Mouse (Mus musculus) right cerebral cortex, postnatal 4 days (tissue): Measurements from ENCODE around the gene Fcho2.

Experiments used
- DNase-seq: peaks from one replicate; pipeline ENCODE4 v3.0.0-alpha.2; 2022

The Fcho2 gene

DNA sequence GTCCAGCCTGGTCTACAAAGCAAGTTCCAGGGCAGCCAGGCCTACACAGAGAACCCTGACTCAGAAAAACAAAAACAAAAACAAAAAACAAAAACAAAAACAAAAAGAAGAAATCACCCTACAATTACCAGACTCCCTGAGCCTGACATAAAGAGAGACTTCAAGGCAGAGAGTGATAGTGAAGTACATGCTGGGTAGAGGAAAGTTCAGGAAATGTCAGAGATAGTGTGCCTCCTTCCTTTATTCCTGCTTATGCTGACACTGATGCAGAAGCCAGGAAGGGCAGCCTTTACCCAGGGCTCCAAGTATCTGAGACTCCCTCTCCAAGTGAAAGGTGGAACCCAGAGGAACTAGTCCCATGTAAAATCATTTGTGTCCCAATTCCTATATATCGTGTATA lies 10.8 kb downstream of the Fcho2 start:
- DNase-seq, result no peak

- no peak for DNase-seq
Observed at GRCm38 (mm10) chr13:98803699-98804098, 11.6 kb downstream of the Fcho2 start.

DNA sequence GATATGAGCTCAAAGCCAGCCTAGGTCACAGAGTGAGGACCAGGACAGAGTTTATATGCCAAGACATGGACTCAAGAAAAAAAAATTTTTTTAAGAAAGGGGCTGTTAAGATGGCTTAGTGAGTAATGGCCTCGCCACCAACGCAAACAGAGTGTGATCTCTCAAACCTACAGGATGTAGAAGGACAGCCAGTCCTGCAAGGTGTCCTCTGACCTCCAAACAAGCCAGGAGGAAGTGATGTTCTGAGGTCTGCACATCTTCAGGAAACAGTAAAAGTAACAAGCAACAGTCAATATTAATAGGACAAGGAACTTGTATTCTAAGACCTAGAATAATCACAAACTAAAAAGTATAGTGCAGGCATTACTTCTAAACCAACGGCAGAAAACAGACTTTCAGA lies 12.3 kb downstream of the Fcho2 start:
- DNase-seq, result no peak

DNA sequence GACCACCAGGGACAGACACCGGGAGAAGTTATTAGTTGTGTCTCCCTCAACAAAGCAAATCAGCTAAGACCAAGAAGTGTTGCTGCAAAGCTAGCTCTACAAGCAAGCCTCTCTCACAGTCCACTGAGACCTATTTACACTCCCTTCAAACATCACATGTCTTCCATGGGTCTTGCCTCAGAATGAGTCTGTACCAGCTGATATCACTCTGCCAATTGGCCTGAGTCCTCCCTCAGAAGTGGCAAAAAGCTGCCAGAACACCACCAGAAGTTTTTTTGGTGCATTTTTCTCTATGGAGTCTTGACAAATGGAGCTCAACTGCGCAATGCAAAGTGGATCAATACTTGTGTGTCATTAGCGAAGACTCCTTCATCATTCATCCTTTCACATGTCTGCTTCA lies 19.7 kb downstream of the Fcho2 start:
- no peak for DNase-seq

GRCm38 (mm10) chr13:98792864-98793263 lies 22.4 kb downstream of the Fcho2 start:
- DNase-seq, result no peak

- no peak for DNase-seq
Observed at GRCm38 (mm10) chr13:98791693-98792092, 23.6 kb downstream of the Fcho2 start.

DNA sequence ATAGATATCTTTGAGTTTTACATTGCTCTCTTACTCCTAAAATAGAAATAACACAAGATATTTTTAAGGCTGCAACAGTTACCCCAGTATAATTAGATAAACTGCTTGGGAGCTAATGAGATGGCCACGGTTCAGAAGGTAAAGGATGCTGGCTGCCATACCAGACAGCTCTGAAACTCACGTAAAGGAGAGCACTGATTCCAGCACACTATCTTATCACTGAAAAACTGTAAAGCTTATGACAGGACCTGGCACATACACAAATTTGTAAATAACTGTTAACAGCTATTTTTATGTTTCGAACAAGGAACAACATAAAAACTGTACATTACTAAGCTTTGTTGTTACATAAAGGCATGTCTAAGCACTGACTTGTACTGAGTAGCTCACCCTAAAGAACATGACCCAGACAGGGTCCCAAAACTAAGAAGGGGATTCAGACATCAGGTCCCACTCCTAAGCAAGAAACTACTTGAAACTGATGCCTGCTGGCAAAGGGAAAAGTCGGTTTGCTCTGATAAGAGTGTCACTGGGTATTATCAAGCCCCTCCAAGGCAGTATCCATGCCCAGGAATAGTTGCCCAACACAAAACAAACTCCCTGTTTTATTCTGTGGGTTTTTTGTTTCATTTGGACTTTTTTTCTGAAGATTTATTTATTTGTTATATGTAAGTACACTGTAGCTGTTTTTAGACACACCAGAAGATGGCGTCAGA lies 28.1 kb downstream of the Fcho2 start:
- DNase-seq, result no peak

GRCm38 (mm10) chr13:98777959-98778358 lies 37.3 kb downstream of the Fcho2 start:
- DNase-seq, result no peak

DNA sequence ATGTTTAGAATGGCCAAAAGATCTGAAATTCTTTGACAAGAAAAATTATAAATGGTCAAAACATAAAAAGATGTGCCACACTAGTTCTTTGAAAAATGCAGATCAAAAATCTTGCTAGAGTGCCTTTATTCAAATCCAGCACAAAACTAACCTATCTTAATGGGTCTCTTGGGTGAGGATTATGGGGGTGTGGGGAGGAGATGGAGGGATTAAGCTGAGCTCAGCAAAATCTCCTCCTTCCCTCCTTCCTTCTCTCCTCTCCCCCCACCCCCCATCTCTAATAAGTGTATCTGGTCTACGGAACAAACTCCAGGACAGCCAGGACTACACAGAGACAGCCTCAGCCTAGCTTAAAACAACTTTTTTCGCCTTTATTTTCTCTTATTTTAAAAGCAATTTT lies 43.8 kb downstream of the Fcho2 start:
- DNase-seq, result no peak

DNA sequence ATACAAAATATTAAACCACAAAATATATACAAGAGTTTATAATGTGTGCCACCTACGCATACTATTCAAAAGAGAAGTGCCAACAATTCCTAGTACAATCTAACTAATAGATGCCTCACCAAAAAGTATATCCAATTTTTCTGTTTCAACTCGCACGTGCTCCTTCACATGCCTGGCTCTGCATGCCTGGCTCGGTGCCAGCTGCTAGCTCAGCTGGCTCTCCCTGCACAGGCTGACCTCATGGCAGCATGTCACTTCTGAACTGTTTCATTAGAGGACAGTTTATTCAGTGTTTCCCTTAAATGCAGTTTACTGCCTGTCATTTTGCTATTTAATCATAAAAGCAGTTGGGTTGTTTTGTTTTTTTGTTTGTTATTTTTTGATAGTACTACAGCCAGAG lies 46.9 kb downstream of the Fcho2 start:
- peak; percentile 21 for DNase-seq

DNA sequence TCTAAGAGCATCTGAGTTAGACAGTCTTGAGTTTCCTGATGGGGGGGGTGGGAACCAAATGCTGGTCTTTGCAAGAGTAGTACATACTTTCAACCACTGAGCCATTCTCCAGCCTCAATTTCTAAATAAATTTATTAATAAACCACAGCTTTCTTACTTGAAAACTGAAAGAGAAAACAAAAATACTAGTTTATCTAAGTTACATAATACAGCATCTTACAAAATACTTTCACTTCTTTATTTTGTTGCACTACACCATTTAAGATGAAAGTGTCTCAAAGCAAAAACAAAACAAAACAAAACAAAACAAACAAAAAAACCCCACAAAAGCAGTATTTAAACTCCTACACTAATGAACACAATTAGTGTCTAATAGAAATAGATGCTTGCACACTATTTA lies 53.5 kb downstream of the Fcho2 start:
- DNase-seq, result no peak

- DNase-seq, result no peak
Observed at GRCm38 (mm10) chr13:98755886-98756285, 59.4 kb downstream of the Fcho2 start.

DNA sequence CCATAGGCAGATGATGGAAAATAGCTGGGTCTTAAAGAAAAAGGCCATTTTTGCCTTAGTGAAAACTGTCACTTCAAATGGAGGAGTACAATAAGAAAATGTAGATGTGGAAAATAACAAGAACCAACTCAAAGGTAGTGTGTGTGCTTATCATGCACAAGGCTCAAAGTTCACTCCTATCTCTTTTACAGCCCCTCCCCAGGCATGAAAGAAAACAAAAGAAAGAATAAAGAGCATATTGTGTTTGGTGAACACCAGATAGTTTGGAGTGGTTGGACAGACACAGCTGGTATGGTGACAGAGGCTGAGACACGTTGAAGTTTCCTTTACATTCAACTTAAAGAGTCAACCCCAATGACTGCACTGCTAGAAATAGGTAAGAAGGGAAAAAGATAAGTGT lies 70.6 kb downstream of the Fcho2 start:
- DNase-seq, result no peak

DNA sequence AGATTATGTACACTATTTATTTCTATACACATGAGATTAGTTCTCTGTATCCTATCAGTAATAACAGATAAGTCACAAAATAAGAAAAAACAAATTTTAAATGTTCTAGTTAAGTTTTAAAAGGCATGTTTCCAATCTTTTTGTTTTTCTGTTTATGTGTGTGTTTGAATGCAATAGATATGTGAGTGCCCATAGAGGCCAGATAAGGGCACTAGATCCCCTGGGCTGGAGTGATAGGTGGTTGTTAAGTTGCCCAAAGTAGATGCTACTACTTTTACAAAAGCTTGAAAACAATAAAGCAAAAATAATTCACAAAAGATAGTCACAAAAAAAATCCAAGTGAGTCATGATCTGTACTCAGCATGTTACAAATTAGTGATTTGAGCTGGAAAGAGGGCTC lies 71.4 kb downstream of the Fcho2 start:
- DNase-seq, result no peak

DNA sequence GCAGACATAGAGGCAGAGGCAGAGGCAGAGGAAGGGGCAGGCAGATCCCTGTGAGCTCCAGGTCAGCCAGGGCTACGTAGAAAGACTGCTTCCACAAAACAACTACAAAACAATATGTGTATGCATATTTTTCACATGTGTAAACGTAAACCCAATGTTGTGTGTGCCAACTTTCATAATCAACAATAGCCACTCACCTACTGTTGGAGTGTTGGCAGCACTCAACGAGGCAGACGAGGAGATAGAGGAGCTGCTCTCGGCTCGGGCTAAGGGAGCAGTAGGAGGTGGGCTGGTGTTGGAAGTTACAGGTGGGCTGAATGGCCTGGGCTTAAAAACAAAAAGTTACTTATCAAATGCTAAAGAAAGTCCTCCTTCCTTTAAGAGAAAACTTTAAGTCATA lies 72.0 kb downstream of the Fcho2 start:
- DNase-seq, result no peak

DNA sequence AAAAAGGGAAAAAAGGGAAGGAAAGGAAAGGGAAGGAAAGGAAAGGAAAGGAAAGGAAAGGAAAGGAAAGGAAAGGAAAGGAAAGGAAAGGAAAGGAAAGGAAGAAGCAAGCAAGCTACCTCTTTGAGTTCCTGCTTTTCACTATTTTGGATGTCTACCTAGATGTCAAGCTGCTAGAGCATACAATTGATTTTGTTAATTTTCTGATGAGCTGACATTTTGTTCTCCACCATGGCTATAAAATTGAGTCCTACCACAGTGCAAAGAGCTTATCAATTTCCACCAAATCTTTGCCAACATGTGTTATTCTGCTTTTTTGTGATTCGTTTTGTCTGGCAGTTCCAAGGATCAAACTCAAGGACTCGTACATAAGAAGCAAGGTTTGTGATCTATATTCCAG lies 77.0 kb downstream of the Fcho2 start:
- no peak for DNase-seq

- no peak for DNase-seq
Observed at GRCm38 (mm10) chr13:98733292-98733691, 82.0 kb downstream of the Fcho2 start.

GRCm38 (mm10) chr13:98729271-98730062 lies 85.8 kb downstream of the Fcho2 start:
- DNase-seq, result no peak

- no peak for DNase-seq
Observed at GRCm38 (mm10) chr13:98726494-98726893, 88.8 kb downstream of the Fcho2 start.

GRCm38 (mm10) chr13:98723430-98723829 lies 91.8 kb downstream of the Fcho2 start:
- DNase-seq, result no peak

GRCm38 (mm10) chr13:98722296-98722695 lies 93.0 kb downstream of the Fcho2 start:
- DNase-seq, result no peak

GRCm38 (mm10) chr13:98716176-98716575 lies 99.1 kb downstream of the Fcho2 start:
- no peak for DNase-seq

- no peak for DNase-seq
Observed at GRCm38 (mm10) chr13:98715443-98715990, 99.7 kb downstream of the Fcho2 start.

- DNase-seq, result no peak
Observed at GRCm38 (mm10) chr13:98710655-98711054, 104.6 kb downstream of the Fcho2 start.
